Mouse (Mus musculus): ENCODE data around the gene Pdcd1lg2. TPM values are rescaled to one million over a fixed set of nuclear protein-coding genes. Genes with fewer than 3 reads are reported as not detected.

The Pdcd1lg2 gene
- polyA plus RNA-seq, 1 experiment, result not detected

- no peak for TF ChIP-seq MAX (IDR thresholded peaks at IDR 0.05; ENCODE audit: low read depth)
- no peak for TF ChIP-seq POLR2A (IDR thresholded peaks at IDR 0.05; ENCODE audit: insufficient read length, low read depth)
- TF ChIP-seq REST (IDR thresholded peaks at IDR 0.05; ENCODE audit: insufficient read depth, insufficient read length), result no peak
- no peak for TF ChIP-seq E2F4 (IDR thresholded peaks at IDR 0.05; ENCODE audit: insufficient read depth)
- TF ChIP-seq CEBPB (IDR thresholded peaks at IDR 0.05; ENCODE audit: insufficient read depth, poor library complexity, severe bottlenecking), result no peak
- no peak for TF ChIP-seq SRF (IDR thresholded peaks at IDR 0.05; ENCODE audit: control insufficient read depth, insufficient read length, low read depth)
- no peak for TF ChIP-seq POLR2AphosphoS2 (IDR thresholded peaks at IDR 0.05; ENCODE audit: insufficient read length, low read depth)
- no peak for TF ChIP-seq USF1 (IDR thresholded peaks at IDR 0.05; ENCODE audit: low read depth)
- no peak for TF ChIP-seq MYOD1 (IDR thresholded peaks at IDR 0.05; ENCODE audit: control insufficient read depth in 1 of 3, insufficient read length in 2 of 3, low read depth in 2 of 3)
- no peak for TF ChIP-seq MYOG (IDR thresholded peaks at IDR 0.05; ENCODE audit: control insufficient read depth in 1 of 3, insufficient read depth in 1 of 3, insufficient read length in 2 of 3, low read depth in 2 of 3)
- TF ChIP-seq TCF12 (IDR thresholded peaks at IDR 0.05; ENCODE audit: insufficient read depth, poor library complexity, severe bottlenecking), result no peak
- no peak for TF ChIP-seq TCF3 (IDR thresholded peaks at IDR 0.05; ENCODE audit: insufficient read length, low read depth)
- H3K4me3 ChIP-seq, result no peak overlapping the region
- H3K36me3 ChIP-seq (ENCODE audit: control insufficient read depth, insufficient read depth), result no peaks in the 10 kb centered on the region
- H3K79me2 ChIP-seq (ENCODE audit: control insufficient read depth, insufficient read depth), result no peaks in the 10 kb centered on the region
- H3ac ChIP-seq (ENCODE audit: control insufficient read depth, insufficient read length), result no peak overlapping the region
- no peak overlapping the region for H3K4me2 ChIP-seq (ENCODE audit: low read depth)
- H3K27me3 ChIP-seq (ENCODE audit: control insufficient read depth, insufficient read depth, insufficient read length), result no peaks in the 10 kb centered on the region
Observed at GRCm38 (mm10) chr19:29384994-29385393, 25.7 kb upstream of the Pdcd1lg2 start.

- TF ChIP-seq SRF (IDR thresholded peaks at IDR 0.05; ENCODE audit: control insufficient read depth, insufficient read length, low read depth) (no peak), MAX (IDR thresholded peaks at IDR 0.05; ENCODE audit: low read depth) (no peak), E2F4 (IDR thresholded peaks at IDR 0.05; ENCODE audit: insufficient read depth) (no peak), CEBPB (IDR thresholded peaks at IDR 0.05; ENCODE audit: insufficient read depth, poor library complexity, severe bottlenecking) (no peak), TCF3 (IDR thresholded peaks at IDR 0.05; ENCODE audit: insufficient read length, low read depth) (no peak), USF1 (IDR thresholded peaks at IDR 0.05; ENCODE audit: low read depth) (no peak)
- no peaks in the 10 kb centered on the region for H3K79me2 ChIP-seq (ENCODE audit: control insufficient read depth, insufficient read depth)
- H3ac ChIP-seq (ENCODE audit: control insufficient read depth, insufficient read length), result no peak overlapping the region
- H3K27me3 ChIP-seq (ENCODE audit: control insufficient read depth, insufficient read depth, insufficient read length), result no peaks in the 10 kb centered on the region
- no peak overlapping the region for H3K4me2 ChIP-seq (ENCODE audit: low read depth)
- H3K36me3 ChIP-seq (ENCODE audit: control insufficient read depth, insufficient read depth), result no peaks in the 10 kb centered on the region
- H3K4me3 ChIP-seq, result no peak overlapping the region
Observed at GRCm38 (mm10) chr19:29385822-29386221, 24.9 kb upstream of the Pdcd1lg2 start.

GRCm38 (mm10) chr19:29388818-29389217 lies 21.9 kb upstream of the Pdcd1lg2 start:
- no peak for TF ChIP-seq MYOG (IDR thresholded peaks at IDR 0.05; ENCODE audit: control insufficient read depth in 1 of 3, insufficient read depth in 1 of 3, insufficient read length in 2 of 3, low read depth in 2 of 3)
- no peak for TF ChIP-seq POLR2AphosphoS2 (IDR thresholded peaks at IDR 0.05; ENCODE audit: insufficient read length, low read depth)
- TF ChIP-seq TCF3 (IDR thresholded peaks at IDR 0.05; ENCODE audit: insufficient read length, low read depth), result no peak
- TF ChIP-seq REST (IDR thresholded peaks at IDR 0.05; ENCODE audit: insufficient read depth, insufficient read length), result no peak
- TF ChIP-seq SRF (IDR thresholded peaks at IDR 0.05; ENCODE audit: control insufficient read depth, insufficient read length, low read depth), result no peak
- no peak for TF ChIP-seq POLR2A (IDR thresholded peaks at IDR 0.05; ENCODE audit: insufficient read length, low read depth)
- no peak for TF ChIP-seq TCF12 (IDR thresholded peaks at IDR 0.05; ENCODE audit: insufficient read depth, poor library complexity, severe bottlenecking)
- no peak for TF ChIP-seq MYOD1 (IDR thresholded peaks at IDR 0.05; ENCODE audit: control insufficient read depth in 1 of 3, insufficient read length in 2 of 3, low read depth in 2 of 3)
- no peak for TF ChIP-seq E2F4 (IDR thresholded peaks at IDR 0.05; ENCODE audit: insufficient read depth)
- no peak for TF ChIP-seq USF1 (IDR thresholded peaks at IDR 0.05; ENCODE audit: low read depth)
- TF ChIP-seq CEBPB (IDR thresholded peaks at IDR 0.05; ENCODE audit: insufficient read depth, poor library complexity, severe bottlenecking), result no peak
- no peak for TF ChIP-seq MAX (IDR thresholded peaks at IDR 0.05; ENCODE audit: low read depth)

GRCm38 (mm10) chr19:29390483-29390882 lies 20.2 kb upstream of the Pdcd1lg2 start:
- no peak overlapping the region for H3ac ChIP-seq (ENCODE audit: control insufficient read depth, insufficient read length)
- no peak overlapping the region for H3K4me3 ChIP-seq
- no peaks in the 10 kb centered on the region for H3K36me3 ChIP-seq (ENCODE audit: control insufficient read depth, insufficient read depth)
- H3K4me2 ChIP-seq (ENCODE audit: low read depth), result no peak overlapping the region
- no peaks in the 10 kb centered on the region for H3K79me2 ChIP-seq (ENCODE audit: control insufficient read depth, insufficient read depth)
- TF ChIP-seq POLR2AphosphoS2 (IDR thresholded peaks at IDR 0.05; ENCODE audit: insufficient read length, low read depth) (no peak), SRF (IDR thresholded peaks at IDR 0.05; ENCODE audit: control insufficient read depth, insufficient read length, low read depth) (no peak), MAX (IDR thresholded peaks at IDR 0.05; ENCODE audit: low read depth) (no peak), MYOG (IDR thresholded peaks at IDR 0.05; ENCODE audit: control insufficient read depth in 1 of 3, insufficient read depth in 1 of 3, insufficient read length in 2 of 3, low read depth in 2 of 3) (no peak), TCF3 (IDR thresholded peaks at IDR 0.05; ENCODE audit: insufficient read length, low read depth) (no peak), MYOD1 (IDR thresholded peaks at IDR 0.05; ENCODE audit: control insufficient read depth in 1 of 3, insufficient read length in 2 of 3, low read depth in 2 of 3) (no peak)
- no peaks in the 10 kb centered on the region for H3K27me3 ChIP-seq (ENCODE audit: control insufficient read depth, insufficient read depth, insufficient read length)

More at GRCm38 (mm10) chr19:29388818-29389217, 21.9 kb upstream of the Pdcd1lg2 start:
- no peak overlapping the region for H3ac ChIP-seq (ENCODE audit: control insufficient read depth, insufficient read length)
- H3K79me2 ChIP-seq (ENCODE audit: control insufficient read depth, insufficient read depth), result no peaks in the 10 kb centered on the region
- no peak overlapping the region for H3K4me2 ChIP-seq (ENCODE audit: low read depth)
- H3K36me3 ChIP-seq (ENCODE audit: control insufficient read depth, insufficient read depth), result no peaks in the 10 kb centered on the region
- no peaks in the 10 kb centered on the region for H3K27me3 ChIP-seq (ENCODE audit: control insufficient read depth, insufficient read depth, insufficient read length)
- H3K4me3 ChIP-seq, result no peak overlapping the region

- no peaks in the 10 kb centered on the region for H3K27me3 ChIP-seq (ENCODE audit: control insufficient read depth, insufficient read depth, insufficient read length)
- H3K36me3 ChIP-seq (ENCODE audit: control insufficient read depth, insufficient read depth), result no peaks in the 10 kb centered on the region
- TF ChIP-seq POLR2A (IDR thresholded peaks at IDR 0.05; ENCODE audit: insufficient read length, low read depth) (no peak), MYOD1 (IDR thresholded peaks at IDR 0.05; ENCODE audit: control insufficient read depth in 1 of 3, insufficient read length in 2 of 3, low read depth in 2 of 3) (no peak), POLR2AphosphoS2 (IDR thresholded peaks at IDR 0.05; ENCODE audit: insufficient read length, low read depth) (no peak), MYOG (IDR thresholded peaks at IDR 0.05; ENCODE audit: control insufficient read depth in 1 of 3, insufficient read depth in 1 of 3, insufficient read length in 2 of 3, low read depth in 2 of 3) (no peak), SRF (IDR thresholded peaks at IDR 0.05; ENCODE audit: control insufficient read depth, insufficient read length, low read depth) (no peak), E2F4 (IDR thresholded peaks at IDR 0.05; ENCODE audit: insufficient read depth) (no peak), REST (IDR thresholded peaks at IDR 0.05; ENCODE audit: insufficient read depth, insufficient read length) (no peak), MAX (IDR thresholded peaks at IDR 0.05; ENCODE audit: low read depth) (no peak), TCF3 (IDR thresholded peaks at IDR 0.05; ENCODE audit: insufficient read length, low read depth) (no peak), USF1 (IDR thresholded peaks at IDR 0.05; ENCODE audit: low read depth) (no peak), TCF12 (IDR thresholded peaks at IDR 0.05; ENCODE audit: insufficient read depth, poor library complexity, severe bottlenecking) (no peak), CEBPB (IDR thresholded peaks at IDR 0.05; ENCODE audit: insufficient read depth, poor library complexity, severe bottlenecking) (no peak)
- no peak overlapping the region for H3K4me3 ChIP-seq
- H3ac ChIP-seq (ENCODE audit: control insufficient read depth, insufficient read length), result no peak overlapping the region
- no peak overlapping the region for H3K4me2 ChIP-seq (ENCODE audit: low read depth)
- H3K79me2 ChIP-seq (ENCODE audit: control insufficient read depth, insufficient read depth), result no peaks in the 10 kb centered on the region
Observed at GRCm38 (mm10) chr19:29391279-29391678, 19.4 kb upstream of the Pdcd1lg2 start.
